Mouse (Mus musculus) MEL (cell line): ENCODE results near the gene Tln2.

Experiments used
- CTCF ChIP-seq, 3 experiments: IDR thresholded peaks in 2 of 3; conservative IDR thresholded peaks in 1 of 3; 2 replicates each; pipeline ENCODE4 v1.5.1; 2011 to 2012; ENCODE audit warnings: low read length in 3 of 3, low read depth in 2 of 3, mild to moderate bottlenecking in 2 of 3, improper control_type of control experiment in 1 of 3, inconsistent platforms in 1 of 3, mixed read lengths in 1 of 3, moderate library complexity in 1 of 3; ENCODE audit not compliant: control insufficient read depth in 1 of 3, insufficient read depth in 1 of 3, poor library complexity in 1 of 3, severe bottlenecking in 1 of 3
- ZC3H11A ChIP-seq: IDR thresholded peaks from 2 replicates; pipeline ENCODE4 v1.6.1; 2012; ENCODE audit warnings: low read depth, mild to moderate bottlenecking, inconsistent platforms, low read length, improper control_type of control experiment

- TF ChIP-seq CTCF (IDR thresholded peaks at IDR 0.05 in 2 of 3, conservative IDR thresholded peaks at IDR 0.05 in 1 of 3; ENCODE audit: control insufficient read depth in 1 of 3, insufficient read depth in 1 of 3, low read depth in 2 of 3, low read length in 3 of 3, poor library complexity in 1 of 3, severe bottlenecking in 1 of 3): no peak
- TF ChIP-seq ZC3H11A: no peak
Observed at GRCm38 (mm10) chr9:67529600-67529999, 29.9 kb downstream of the Tln2 start.
